Mouse (Mus musculus) embryonic facial prominence, embryonic 10.5 days (tissue): Measurements from ENCODE around the gene Rap1gap. TPM values are rescaled to one million over a fixed set of nuclear protein-coding genes. Genes with fewer than 3 reads are reported as not detected.

Experiments
- DNase-seq: peaks from one replicate; pipeline ENCODE4 v3.0.0-alpha.2; 2017; ENCODE audit warnings: low spot score
- H3K27ac ChIP-seq: fragments of 300-500 bp; sonication (generic); replicated peaks from 2 replicates; pipeline ENCODE4 v1.5.1; 2016; ENCODE audit warnings: mild to moderate bottlenecking
- H3K27me3 ChIP-seq: fragments of 300-500 bp; sonication (generic); replicated peaks from 2 replicates; pipeline ENCODE4 v1.6.1; 2016; ENCODE audit warnings: low read depth, mild to moderate bottlenecking; ENCODE audit not compliant: poor library complexity, severe bottlenecking
- H3K36me3 ChIP-seq: fragments of 300-500 bp; sonication (generic); replicated peaks from 2 replicates; pipeline ENCODE4 v1.6.1; 2016; ENCODE audit warnings: mild to moderate bottlenecking, moderate library complexity
- H3K4me1 ChIP-seq: fragments of 300-500 bp; sonication (generic); 2 replicates; pipeline ENCODE4 v1.6.1; 2016
- H3K4me3 ChIP-seq: fragments of 300-500 bp; sonication (generic); 2 replicates; pipeline ENCODE4 v1.5.1; 2016; ENCODE audit warnings: mild to moderate bottlenecking, moderate library complexity
- H3K9me3 ChIP-seq: fragments of 300-500 bp; sonication (generic); 2 replicates; pipeline ENCODE4 v1.6.1; 2016; ENCODE audit warnings: mild to moderate bottlenecking
- WGBS: fragments of 180-500 bp; shearing (Covaris S2); methylation state at CpG from one replicate; pipeline ENCODE4 v1.1.7; 2016; 5-methylcytosine and 5-hydroxymethylcytosine counted together
- polyA plus RNA-seq: library from polyadenylated mRNA; unstranded; fragments of >200 nt; fragmentation: Nextera tagmentation; extraction: Ambion mirVana; gene quantifications from 2 replicates; pipeline ENCODE4 v1.2.1, GENCODE M21; 2016

Gene Rap1gap
- polyA plus RNA-seq, 1 experiment from 2014 or later = 6.9 TPM

DNA sequence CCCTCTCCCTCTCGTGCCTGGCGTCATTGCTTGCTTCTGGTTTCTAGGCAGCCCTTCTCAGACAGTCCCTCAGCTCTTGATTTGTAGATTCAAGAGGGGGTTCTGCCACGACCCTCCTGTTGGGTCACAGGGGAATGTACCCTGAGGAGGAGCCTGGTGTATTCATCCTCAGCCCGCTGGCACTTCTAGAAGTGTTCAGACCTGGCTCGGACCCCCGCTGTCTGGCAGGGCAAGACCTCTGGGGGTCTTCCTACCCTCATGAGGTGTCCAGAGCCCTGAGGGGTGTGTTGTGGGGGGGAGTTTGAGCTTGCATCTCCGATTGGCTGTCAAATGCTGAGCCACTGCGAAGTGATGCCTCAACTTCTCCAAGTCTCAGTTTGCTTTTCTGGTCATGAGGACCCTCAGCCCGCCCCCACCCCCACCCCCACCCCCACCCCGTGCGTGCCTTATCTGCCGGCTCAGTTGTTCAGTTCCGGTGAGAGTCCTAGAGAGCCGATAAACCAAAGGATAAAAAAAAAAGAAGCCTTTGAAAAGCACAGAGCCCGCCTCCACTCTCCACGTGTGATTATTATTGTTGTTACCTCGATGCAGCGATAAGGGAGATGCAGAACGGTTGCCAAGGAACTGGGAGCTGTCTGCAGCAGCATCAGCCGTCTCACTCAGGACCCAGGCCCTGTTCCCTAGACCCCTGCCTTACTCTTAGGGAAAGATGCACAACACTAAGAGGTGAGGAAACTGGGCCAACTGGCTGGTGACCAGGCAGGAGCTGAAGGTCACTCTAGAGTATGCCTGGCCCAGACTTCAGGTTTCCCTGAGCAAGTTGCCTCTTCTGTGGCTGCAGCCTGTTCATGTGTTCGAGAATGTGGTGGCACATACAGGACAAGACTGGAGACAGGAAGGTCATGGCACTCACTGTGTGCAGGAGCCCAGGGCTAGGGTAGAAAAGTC, 35.0 kb downstream of the Rap1gap start:
- no peak for DNase-seq
- H3K27ac ChIP-seq = no peak overlapping the region
- H3K9me3 ChIP-seq = no peaks in the 10 kb centered on the region
- 76% methylated on average over 21 of the region's 21 CpGs for WGBS
- peaks cover 25% of the 10 kb centered on the region for H3K4me1 ChIP-seq
- H3K4me3 ChIP-seq = no peak overlapping the region
- 0 out of 2 replicates have a peak, but pooled peaks cover under 1% of the 10 kb centered on the region for H3K27me3 ChIP-seq
- H3K36me3 ChIP-seq = no peaks in the 10 kb centered on the region

DNA sequence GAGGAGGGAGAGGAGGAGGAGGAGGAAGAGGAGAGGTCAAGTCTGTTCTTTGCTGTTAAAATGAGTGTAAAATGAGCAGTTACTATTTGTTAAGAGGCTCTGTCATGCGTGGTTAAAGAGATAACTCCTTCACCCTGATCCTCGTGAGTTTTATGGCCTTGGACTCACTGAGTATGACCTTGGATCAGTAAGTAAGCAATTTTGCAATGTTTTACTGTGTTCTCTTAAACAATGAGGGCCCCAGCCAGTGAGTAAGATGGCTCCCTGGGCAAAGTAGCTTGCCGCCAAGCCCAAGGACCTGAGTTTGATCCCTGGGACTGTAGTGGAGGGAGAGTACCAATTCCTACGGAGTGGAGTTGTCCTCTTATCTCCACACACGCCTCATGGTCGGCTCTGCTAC, 36.4 kb downstream of the Rap1gap start:
- H3K4me3 ChIP-seq = no peak overlapping the region
- no peaks in the 10 kb centered on the region for H3K9me3 ChIP-seq
- no peak for DNase-seq
- peaks cover 35% of the 10 kb centered on the region for H3K4me1 ChIP-seq
- 72% methylated on average over 6 of the region's 6 CpGs for WGBS
- H3K27me3 ChIP-seq = peaks cover 14% of the 10 kb centered on the region
- no peaks in the 10 kb centered on the region for H3K36me3 ChIP-seq
- no peak overlapping the region for H3K27ac ChIP-seq

DNA sequence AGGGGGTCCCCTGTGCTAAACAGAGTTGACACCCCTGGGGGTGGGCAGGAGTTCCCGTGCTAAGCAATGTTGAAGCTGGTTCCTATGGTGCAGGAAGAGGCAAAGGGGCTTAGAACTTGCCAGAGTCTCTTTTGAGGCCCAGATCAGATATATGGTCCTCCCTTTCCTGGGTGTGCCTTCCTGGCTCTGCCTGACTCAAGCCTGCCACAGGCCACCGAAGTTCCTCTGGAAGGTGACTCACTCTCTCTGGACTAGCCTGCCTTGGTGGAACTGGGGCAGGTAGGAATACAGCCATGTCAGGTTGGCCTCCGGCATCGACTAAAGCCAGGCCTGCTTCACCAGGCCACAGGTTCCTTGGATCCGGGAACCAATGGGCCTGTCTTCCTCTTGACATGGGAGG, 38.6 kb downstream of the Rap1gap start:
- no peak for DNase-seq
- H3K27ac ChIP-seq = no peak overlapping the region
- no peaks in the 10 kb centered on the region for H3K36me3 ChIP-seq
- H3K27me3 ChIP-seq = peaks cover 28% of the 10 kb centered on the region
- H3K9me3 ChIP-seq = no peaks in the 10 kb centered on the region
- H3K4me3 ChIP-seq = no peak overlapping the region
- peaks cover 46% of the 10 kb centered on the region for H3K4me1 ChIP-seq
- 91% methylated on average over 5 of the region's 5 CpGs for WGBS

DNA sequence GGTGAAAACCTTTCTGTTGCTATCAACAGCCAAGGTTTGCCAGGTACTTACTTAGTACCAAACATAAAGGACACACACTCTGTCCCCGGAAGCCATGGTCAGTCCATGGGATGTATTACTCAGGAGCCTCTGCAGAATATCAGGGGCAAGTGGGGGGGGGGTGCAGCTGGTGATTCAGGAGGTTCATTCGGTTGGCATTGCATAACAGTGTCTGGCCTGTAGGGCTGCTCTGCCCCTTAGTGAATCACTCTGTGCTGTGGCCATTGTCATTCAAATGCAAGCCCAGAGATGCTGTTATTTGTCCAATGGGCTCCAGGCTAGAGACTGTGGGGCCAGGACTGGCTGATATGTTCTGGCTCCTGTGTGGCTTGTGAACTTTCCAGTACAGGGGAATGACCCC, 40.0 kb downstream of the Rap1gap start:
- Histone ChIP-seq H3K9me3 (no peaks in the 10 kb centered on the region), H3K36me3 (no peaks in the 10 kb centered on the region), H3K27ac (no peak overlapping the region), H3K27me3 (peaks cover 43% of the 10 kb centered on the region), H3K4me3 (no peak overlapping the region), H3K4me1 (peaks cover 39% of the 10 kb centered on the region)
- no peak for DNase-seq
- WGBS = 65% methylated on average over 2 of the region's 2 CpGs

DNA sequence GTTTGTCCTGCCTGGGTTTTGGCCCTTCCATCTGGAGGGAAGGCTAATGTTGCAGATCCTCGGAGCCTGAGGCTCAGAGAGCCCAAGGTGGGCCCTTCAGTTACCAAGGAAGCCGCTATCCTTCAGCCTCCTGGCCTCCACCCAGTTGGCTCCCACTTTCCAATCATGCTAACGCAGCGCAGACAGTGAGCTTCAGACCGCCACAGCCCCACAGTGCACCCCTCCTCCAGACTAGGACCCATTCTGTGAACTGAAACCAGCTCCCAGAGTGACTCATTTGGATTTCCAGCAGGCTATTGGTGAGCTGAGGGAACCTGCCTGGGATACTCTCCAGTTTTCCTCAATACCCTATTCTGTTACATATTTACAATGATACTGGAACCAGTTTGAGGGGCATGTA, 40.9 kb downstream of the Rap1gap start:
- Histone ChIP-seq H3K27me3 (peaks cover 51% of the 10 kb centered on the region), H3K36me3 (no peaks in the 10 kb centered on the region), H3K27ac (no peak overlapping the region; the same call in 1 of the 2 replicates), H3K4me3 (no peak overlapping the region), H3K4me1 (peaks cover 42% of the 10 kb centered on the region), H3K9me3 (no peaks in the 10 kb centered on the region)
- DNase-seq = no peak
- WGBS = 79% methylated on average over 5 of the region's 5 CpGs

DNA sequence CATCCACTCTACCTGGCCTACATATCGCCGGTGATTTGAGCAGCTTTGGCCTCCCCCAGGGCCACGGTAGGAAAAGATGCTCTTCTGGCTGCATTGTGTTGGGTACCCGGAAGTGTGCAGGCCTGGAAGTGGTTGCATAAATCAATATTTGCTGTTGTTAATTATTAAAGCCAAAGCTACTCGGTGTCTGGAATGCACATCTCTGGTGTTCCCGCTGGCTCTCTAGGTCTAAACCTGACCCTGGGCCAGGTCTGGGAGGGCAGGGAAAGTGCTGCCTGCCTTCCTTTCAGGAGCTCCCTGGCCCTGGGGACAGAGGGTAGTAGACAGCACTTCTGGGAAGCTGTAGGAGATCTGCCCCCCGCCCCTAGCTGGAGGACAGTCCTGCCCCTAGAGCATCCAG, 42.0 kb downstream of the Rap1gap start:
- WGBS = 74% methylated on average over 7 of the region's 7 CpGs
- peaks cover 57% of the 10 kb centered on the region for H3K27me3 ChIP-seq
- no peak for DNase-seq
- no peaks in the 10 kb centered on the region for H3K36me3 ChIP-seq
- H3K4me1 ChIP-seq = peaks cover 38% of the 10 kb centered on the region
- H3K27ac ChIP-seq = peak overlapping the region; percentile 81
- H3K9me3 ChIP-seq = no peaks in the 10 kb centered on the region
- H3K4me3 ChIP-seq = peak overlapping the region; percentile 74

DNA sequence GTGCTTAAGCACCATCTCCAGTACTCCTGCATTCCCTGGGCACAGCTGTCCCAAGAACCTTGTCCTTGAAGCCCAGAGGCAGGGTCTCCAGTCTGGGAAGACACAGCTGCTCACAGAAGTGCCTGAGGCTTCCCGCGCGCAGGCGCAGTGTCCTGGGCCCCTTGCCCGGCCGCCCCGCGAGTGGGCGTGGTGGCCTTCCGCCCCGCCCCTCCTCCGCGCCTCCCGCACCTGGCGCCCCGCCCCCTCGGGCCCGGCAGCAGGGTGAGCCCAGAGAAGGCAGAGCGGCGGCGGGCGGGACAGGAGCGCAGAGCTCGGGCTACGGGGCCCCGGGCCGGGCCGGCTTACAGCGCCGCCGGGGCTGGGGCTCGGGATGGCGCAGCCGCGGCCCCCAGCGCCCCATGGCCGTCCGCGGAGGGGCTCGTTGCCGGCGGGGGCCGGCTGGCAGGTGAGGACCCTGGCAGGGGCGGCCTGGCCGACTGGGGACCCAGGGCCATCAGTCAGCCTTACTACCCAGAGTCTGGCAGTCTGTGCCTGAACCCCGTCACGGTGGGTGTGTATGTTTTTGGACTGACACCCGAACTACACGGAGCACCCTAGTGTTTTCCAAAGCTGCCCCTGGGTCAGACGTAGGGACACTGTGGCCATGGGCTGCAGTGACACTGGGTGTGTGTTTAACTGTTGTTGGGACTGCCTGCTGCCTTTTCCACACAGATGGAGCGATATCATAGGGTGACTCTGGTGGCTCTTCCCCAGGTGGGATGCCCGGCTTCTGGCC, 42.9 kb downstream of the Rap1gap start:
- DNase-seq = peak; percentile 97
- H3K27ac ChIP-seq = peak overlapping the region; percentile 81
- no peaks in the 10 kb centered on the region for H3K9me3 ChIP-seq
- WGBS = 3% methylated on average over 52 of the region's 52 CpGs
- peaks cover 61% of the 10 kb centered on the region for H3K27me3 ChIP-seq
- H3K4me1 ChIP-seq = peaks cover 36% of the 10 kb centered on the region
- H3K4me3 ChIP-seq = peak overlapping the region; percentile 74
- H3K36me3 ChIP-seq = no peaks in the 10 kb centered on the region

DNA sequence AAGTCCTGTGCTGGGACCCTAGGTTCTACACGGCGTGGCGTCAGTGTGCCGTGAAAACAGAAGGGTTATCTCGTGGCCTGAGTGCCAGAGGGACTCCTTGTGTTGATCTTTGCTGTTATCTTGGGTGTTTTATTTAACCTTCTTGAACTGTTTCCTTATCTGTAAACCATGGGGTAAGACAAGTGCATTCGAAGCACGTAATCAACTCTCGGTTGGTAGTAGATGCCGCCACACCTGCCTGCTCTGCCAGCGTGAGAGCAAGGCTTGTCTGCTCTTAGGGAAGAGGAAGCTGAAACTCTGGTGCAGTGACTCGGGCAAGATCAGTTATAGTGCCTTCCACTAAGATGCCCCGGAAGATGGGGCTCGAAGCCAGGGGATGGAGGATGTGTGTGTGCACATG, 48.4 kb downstream of the Rap1gap start:
- no peak overlapping the region for H3K27ac ChIP-seq
- peaks cover 19% of the 10 kb centered on the region for H3K4me1 ChIP-seq
- no peaks in the 10 kb centered on the region for H3K9me3 ChIP-seq
- DNase-seq = no peak
- H3K36me3 ChIP-seq = no peaks in the 10 kb centered on the region
- 87% methylated on average over 13 of the region's 13 CpGs for WGBS
- H3K4me3 ChIP-seq = no peak overlapping the region
- H3K27me3 ChIP-seq = peaks cover 58% of the 10 kb centered on the region

DNA sequence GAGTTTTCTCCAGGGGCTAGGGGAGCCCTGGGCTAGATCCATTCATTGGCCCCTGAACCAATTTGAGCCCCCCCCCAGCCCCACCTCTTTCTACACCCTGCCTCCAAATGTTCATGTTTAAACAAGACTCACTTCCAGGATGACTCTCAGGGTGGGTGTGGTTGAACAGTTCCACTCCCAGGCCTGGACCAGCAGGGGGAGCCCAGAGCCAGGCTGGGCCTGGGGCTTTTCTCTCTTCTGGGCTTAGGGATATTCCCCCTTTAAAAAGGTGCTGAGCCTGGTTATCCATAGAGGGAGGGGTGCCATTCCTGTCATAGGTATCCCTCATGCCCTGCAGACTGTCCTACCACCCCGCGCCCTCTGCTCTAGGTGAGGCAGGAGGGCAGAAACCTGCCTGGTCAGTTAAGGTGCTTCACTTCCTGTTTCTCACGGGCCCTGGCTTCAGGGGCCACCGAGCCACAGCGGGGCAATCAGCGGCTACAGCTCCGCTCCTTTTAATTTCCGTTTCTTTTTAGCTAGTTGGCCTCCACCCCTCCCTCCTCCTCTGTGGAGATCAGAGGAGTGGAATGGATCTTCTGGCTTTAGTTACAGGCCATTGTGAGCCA, 49.6 kb downstream of the Rap1gap start:
- 44% methylated on average over 8 of the region's 8 CpGs for WGBS
- DNase-seq = no peak
- H3K36me3 ChIP-seq = no peaks in the 10 kb centered on the region
- no peaks in the 10 kb centered on the region for H3K9me3 ChIP-seq
- H3K27me3 ChIP-seq = peaks cover 58% of the 10 kb centered on the region
- no peak overlapping the region for H3K27ac ChIP-seq
- no peak overlapping the region for H3K4me3 ChIP-seq
- peaks cover 28% of the 10 kb centered on the region for H3K4me1 ChIP-seq

DNA sequence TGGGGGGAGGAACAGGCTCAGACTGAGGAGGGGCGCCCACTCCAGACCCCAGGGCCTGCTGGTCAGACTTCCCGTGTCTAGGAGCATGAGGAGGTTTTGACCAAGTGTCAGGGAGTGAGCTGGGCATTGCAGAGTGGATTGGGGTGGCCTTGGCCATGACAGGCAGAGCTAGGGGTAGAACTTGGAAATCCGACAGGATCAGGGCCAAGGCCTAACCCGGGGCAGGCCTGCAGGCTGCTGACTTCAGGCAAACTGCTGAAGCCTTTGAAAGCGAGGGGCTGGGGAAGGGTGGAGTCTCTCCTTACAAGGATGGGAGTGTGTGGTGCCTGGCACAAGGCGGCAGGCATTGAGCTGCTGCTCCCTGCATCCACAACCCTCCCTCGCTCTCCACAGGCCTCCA, 52.5 kb downstream of the Rap1gap start:
- no peak for DNase-seq
- Histone ChIP-seq H3K9me3 (no peaks in the 10 kb centered on the region), H3K27me3 (peaks cover 66% of the 10 kb centered on the region), H3K36me3 (no peaks in the 10 kb centered on the region), H3K27ac (no peak overlapping the region), H3K4me1 (peaks cover 38% of the 10 kb centered on the region), H3K4me3 (no peak overlapping the region)
- 56% methylated on average over 7 of the region's 7 CpGs for WGBS

DNA sequence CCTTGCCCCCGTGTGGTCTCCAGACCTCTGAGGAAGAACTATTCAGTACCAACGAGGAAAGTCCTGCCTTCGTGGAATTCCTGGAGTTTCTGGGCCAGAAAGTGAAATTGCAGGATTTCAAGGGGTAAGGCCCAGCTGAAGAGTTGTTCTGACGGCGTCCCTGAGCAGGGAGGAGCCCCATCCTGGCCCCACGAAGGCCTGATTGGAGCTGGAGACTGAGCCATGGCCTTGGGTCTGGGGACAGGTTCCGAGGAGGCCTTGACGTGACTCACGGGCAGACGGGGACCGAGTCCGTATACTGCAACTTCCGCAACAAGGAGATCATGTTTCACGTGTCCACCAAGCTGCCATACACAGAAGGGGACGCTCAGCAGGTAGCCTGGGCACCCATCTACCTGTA, 53.1 kb downstream of the Rap1gap start:
- peak overlapping the region; percentile 30; the same call in 1 of the 2 replicates for H3K27ac ChIP-seq
- WGBS = 63% methylated on average over 15 of the region's 15 CpGs
- DNase-seq = no peak
- H3K9me3 ChIP-seq = no peaks in the 10 kb centered on the region
- no peak overlapping the region for H3K4me3 ChIP-seq
- H3K36me3 ChIP-seq = no peaks in the 10 kb centered on the region
- H3K27me3 ChIP-seq = peaks cover 68% of the 10 kb centered on the region
- peaks cover 41% of the 10 kb centered on the region for H3K4me1 ChIP-seq

DNA sequence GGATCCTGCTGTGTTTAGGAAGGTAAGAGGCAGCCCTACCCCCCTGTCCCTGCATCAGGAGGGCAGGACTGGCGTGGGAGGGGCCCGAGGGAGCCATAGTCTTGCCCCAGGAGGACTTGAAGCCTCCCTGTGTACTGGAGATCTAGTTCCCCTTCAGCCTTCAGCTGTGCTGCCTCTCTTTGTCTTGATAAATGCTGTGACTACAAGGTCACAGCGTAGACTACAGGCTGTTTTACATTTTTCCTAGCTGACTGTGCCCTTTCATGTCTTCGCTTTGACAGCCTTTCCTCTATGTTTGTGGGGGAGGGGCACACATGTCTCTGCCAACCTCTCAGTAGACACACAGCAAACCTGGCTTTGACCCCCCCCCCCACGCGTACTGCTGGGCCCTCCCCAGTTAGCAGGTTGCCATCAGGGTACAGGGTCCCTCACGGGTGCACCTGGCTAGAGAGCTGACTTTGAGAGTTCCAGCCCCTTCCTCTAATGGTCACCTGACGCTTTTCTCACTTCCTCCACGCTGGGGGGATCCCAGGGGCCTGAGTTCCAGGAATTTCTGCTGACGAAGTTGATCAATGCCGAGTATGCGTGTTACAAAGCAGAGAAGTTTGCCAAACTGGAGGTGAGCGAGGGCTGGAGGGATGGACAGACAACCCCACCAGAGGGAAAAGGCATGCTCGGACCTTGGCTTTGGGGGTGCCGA, 55.0 kb downstream of the Rap1gap start:
- peak; percentile 49 for DNase-seq
- WGBS = 30% methylated on average over 15 of the region's 15 CpGs
- Histone ChIP-seq H3K4me3 (peak overlapping the region; percentile 28), H3K4me1 (peaks cover 60% of the 10 kb centered on the region), H3K27ac (peak overlapping the region; percentile 80), H3K36me3 (no peaks in the 10 kb centered on the region), H3K27me3 (peaks cover 87% of the 10 kb centered on the region), H3K9me3 (no peaks in the 10 kb centered on the region)
